Mouse (Mus musculus) forebrain, embryonic 14.5 days (tissue): ENCODE results near the gene Fam83g. TPM values are rescaled to one million over a fixed set of nuclear protein-coding genes. Genes with fewer than 3 reads are reported as not detected.

Experiments used
- polyA plus RNA-seq: library from polyadenylated mRNA; unstranded; fragments of >200 nt; fragmentation: Nextera tagmentation; extraction: Ambion mirVana; gene quantifications from 2 replicates; pipeline ENCODE4 v1.2.1, GENCODE M21; 2014

Gene Fam83g
- polyA plus RNA-seq, 1 experiment from 2014 or later = 0.25 TPM

Other genes starting within 250 kb of the Fam83g start
- 6.9 and 10.3 TPM in 2 replicates for gene Rnf112, start 230.0 kb upstream of the Fam83g start, polyA plus RNA-seq
- gene Mfap4, start 198.7 kb upstream of the Fam83g start, polyA plus RNA-seq = 51.6 and 65.7 TPM in 2 replicates
- gene Mapk7, start 189.7 kb upstream of the Fam83g start, polyA plus RNA-seq = 59.0 and 75.8 TPM in 2 replicates
- gene B9d1, start 178.9 kb upstream of the Fam83g start, polyA plus RNA-seq = 38.9 and 55.5 TPM in 2 replicates
- 54.3 and 72.2 TPM in 2 replicates for gene Epn2, start 104.4 kb upstream of the Fam83g start, polyA plus RNA-seq
- 5.6 and 7.7 TPM in 2 replicates for gene Grap, start 30.8 kb upstream of the Fam83g start, polyA plus RNA-seq
- gene Slc5a10, start 36.7 kb downstream of the Fam83g start, polyA plus RNA-seq = not detected in 2 replicates
- 67.6 and 70.2 TPM in 2 replicates for gene Prpsap2, start 78.0 kb downstream of the Fam83g start, polyA plus RNA-seq
- 44.0 and 45.2 TPM in 2 replicates for gene Ulk2, start 171.0 kb downstream of the Fam83g start, polyA plus RNA-seq
- 8.9 and 10.8 TPM in 2 replicates for gene Akap10, start 246.2 kb downstream of the Fam83g start, polyA plus RNA-seq